Mouse (Mus musculus) embryonic facial prominence, embryonic 11.5 days (tissue): ENCODE measurements around the gene Dock1. TPM values are rescaled to one million over a fixed set of nuclear protein-coding genes. Genes with fewer than 3 reads are reported as not detected.

Experiments used
- ATAC-seq: fragments of 200-750 bp; cut with Nextera tagmentation; replicated peaks from 2 replicates; pipeline ENCODE4 v1.8.0; 2017; ENCODE audit warnings: low read depth; ENCODE audit not compliant: insufficient number of reproducible peaks, low FRiP score, low TSS enrichment
- DNase-seq: peaks from one replicate; pipeline ENCODE4 v3.0.0-alpha.2; 2015; ENCODE audit warnings: low spot score
- H3K27ac ChIP-seq: fragments of 300-500 bp; sonication (generic); replicated peaks from 2 replicates; pipeline ENCODE4 v1.5.1; 2014; ENCODE audit warnings: mild to moderate bottlenecking, low read depth, low read length, control low read depth
- H3K27me3 ChIP-seq: fragments of 300-500 bp; sonication (generic); 2 replicates; pipeline ENCODE4 v1.6.1; 2014; ENCODE audit warnings: mild to moderate bottlenecking, low read length, moderate library complexity, mixed read lengths; ENCODE audit not compliant: control insufficient read depth, insufficient read depth
- H3K36me3 ChIP-seq: fragments of 300-500 bp; sonication (generic); replicated peaks from 2 replicates; pipeline ENCODE4 v1.6.1; 2014; ENCODE audit warnings: low read depth, mild to moderate bottlenecking, low read length, moderate library complexity, mixed read lengths; ENCODE audit not compliant: control insufficient read depth, insufficient read depth
- H3K4me1 ChIP-seq: fragments of 300-500 bp; sonication (generic); 2 replicates; pipeline ENCODE4 v1.6.1; 2014; ENCODE audit warnings: low read length, mixed read lengths; ENCODE audit not compliant: control insufficient read depth, insufficient read depth
- H3K4me2 ChIP-seq: fragments of 300-500 bp; sonication (generic); 2 replicates; pipeline ENCODE4 v1.6.1; 2014; ENCODE audit warnings: low read depth, mild to moderate bottlenecking, control low read depth, low read length, moderate library complexity
- H3K4me3 ChIP-seq: fragments of 300-500 bp; sonication (generic); 2 replicates; pipeline ENCODE4 v1.5.1; 2014; ENCODE audit warnings: low read depth, low read length, control low read depth
- H3K9ac ChIP-seq: fragments of 300-500 bp; sonication (generic); replicated peaks from 2 replicates; pipeline ENCODE4 v1.6.1; 2014; ENCODE audit warnings: mild to moderate bottlenecking, control low read depth, low read length
- H3K9me3 ChIP-seq: fragments of 300-500 bp; sonication (generic); replicated peaks from 2 replicates; pipeline ENCODE4 v1.6.1; 2016; ENCODE audit warnings: mild to moderate bottlenecking, low read length, inconsistent platforms, mixed read lengths; ENCODE audit not compliant: control insufficient read depth
- WGBS: fragments of 180-500 bp; shearing (Covaris S2); extraction: QIAGEN DNeasy Blood & Tissue Kit; methylation state at CpG from one replicate; pipeline ENCODE4 v1.1.7; 2014; 5-methylcytosine and 5-hydroxymethylcytosine counted together
- polyA plus RNA-seq: library from polyadenylated mRNA; unstranded; fragments of >200 nt; fragmentation: Nextera tagmentation; extraction: Ambion mirVana; gene quantifications from 2 replicates; pipeline ENCODE4 v1.2.1, GENCODE M21; 2014

Gene Dock1
- polyA plus RNA-seq, 1 experiment from 2014 or later, result 44.2 TPM

GRCm38 (mm10) chr7:134779761-134780160 is 109.3 kb downstream of the Dock1 start:
- H3K27ac ChIP-seq, result no peak overlapping the region
- 83% methylated on average over 3 of the region's 3 CpGs for WGBS
- no peaks in the 10 kb centered on the region for H3K4me1 ChIP-seq
- no peak overlapping the region for H3K4me3 ChIP-seq
- ATAC-seq (no peak), DNase-seq (no peak)
- H3K27me3 ChIP-seq, result no peaks in the 10 kb centered on the region
- no peak overlapping the region for H3K4me2 ChIP-seq
- H3K9me3 ChIP-seq, result no peaks in the 10 kb centered on the region
- no peak overlapping the region for H3K9ac ChIP-seq
- peaks cover 3% of the 10 kb centered on the region; the same call in 1 of the 2 replicates for H3K36me3 ChIP-seq

GRCm38 (mm10) chr7:134787110-134787509 is 116.7 kb downstream of the Dock1 start:
- DNase-seq (no peak), ATAC-seq (no peak)
- no peak overlapping the region for H3K27ac ChIP-seq
- no peak overlapping the region for H3K9ac ChIP-seq
- H3K4me2 ChIP-seq, result no peak overlapping the region
- WGBS, result 89% methylated on average over 4 of the region's 4 CpGs
- no peaks in the 10 kb centered on the region for H3K27me3 ChIP-seq
- H3K4me1 ChIP-seq, result no peaks in the 10 kb centered on the region
- no peaks in the 10 kb centered on the region for H3K9me3 ChIP-seq
- H3K4me3 ChIP-seq, result no peak overlapping the region
- no peaks in the 10 kb centered on the region for H3K36me3 ChIP-seq

GRCm38 (mm10) chr7:134794889-134795288 is 124.4 kb downstream of the Dock1 start:
- ATAC-seq, result no peak
- H3K4me3 ChIP-seq, result no peak overlapping the region
- H3K36me3 ChIP-seq, result no peaks in the 10 kb centered on the region
- H3K27ac ChIP-seq, result no peak overlapping the region
- no peaks in the 10 kb centered on the region for H3K4me1 ChIP-seq
- no peak for DNase-seq
- H3K9me3 ChIP-seq, result no peaks in the 10 kb centered on the region
- H3K27me3 ChIP-seq, result no peaks in the 10 kb centered on the region
- H3K4me2 ChIP-seq, result no peak overlapping the region
- no peak overlapping the region for H3K9ac ChIP-seq
- WGBS, result 92% methylated on average over 3 of the region's 3 CpGs

DNA sequence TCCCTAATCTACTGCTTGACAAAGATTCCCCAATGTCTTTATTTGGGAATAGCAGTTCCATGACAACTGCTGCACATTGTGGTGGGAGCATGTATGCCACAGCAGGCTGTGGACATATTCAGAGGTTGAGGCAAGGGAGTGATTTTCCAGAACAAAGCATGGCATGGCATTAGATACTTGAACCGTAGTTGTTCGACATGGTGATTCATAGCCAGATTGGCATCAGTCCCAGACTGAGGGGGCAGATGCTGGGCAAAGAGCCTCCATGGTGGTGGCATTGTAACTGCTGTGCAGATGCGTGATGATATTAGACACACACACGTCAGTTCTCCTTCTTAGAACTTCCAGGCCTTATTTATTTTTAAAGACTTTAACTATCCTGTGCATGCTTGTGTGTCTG is 129.6 kb downstream of the Dock1 start:
- 93% methylated on average over 4 of the region's 4 CpGs for WGBS
- Histone ChIP-seq H3K36me3 (no peaks in the 10 kb centered on the region), H3K9me3 (no peaks in the 10 kb centered on the region), H3K27ac (no peak overlapping the region), H3K4me3 (no peak overlapping the region), H3K27me3 (no peaks in the 10 kb centered on the region), H3K4me2 (no peak overlapping the region), H3K9ac (no peak overlapping the region), H3K4me1 (no peaks in the 10 kb centered on the region)
- DNase-seq (no peak), ATAC-seq (no peak)

- Histone ChIP-seq H3K4me2 (no peak overlapping the region), H3K36me3 (no peaks in the 10 kb centered on the region; the same call in 1 of the 2 replicates), H3K27ac (no peak overlapping the region), H3K4me3 (no peak overlapping the region), H3K27me3 (no peaks in the 10 kb centered on the region), H3K9me3 (no peaks in the 10 kb centered on the region), H3K4me1 (no peaks in the 10 kb centered on the region), H3K9ac (no peak overlapping the region)
- ATAC-seq (no peak), DNase-seq (no peak)
- WGBS, result 89% methylated on average over 4 of the region's 4 CpGs
These were observed 134.0 kb downstream of the Dock1 start for GRCm38 (mm10) chr7:134804422-134804821.

DNA sequence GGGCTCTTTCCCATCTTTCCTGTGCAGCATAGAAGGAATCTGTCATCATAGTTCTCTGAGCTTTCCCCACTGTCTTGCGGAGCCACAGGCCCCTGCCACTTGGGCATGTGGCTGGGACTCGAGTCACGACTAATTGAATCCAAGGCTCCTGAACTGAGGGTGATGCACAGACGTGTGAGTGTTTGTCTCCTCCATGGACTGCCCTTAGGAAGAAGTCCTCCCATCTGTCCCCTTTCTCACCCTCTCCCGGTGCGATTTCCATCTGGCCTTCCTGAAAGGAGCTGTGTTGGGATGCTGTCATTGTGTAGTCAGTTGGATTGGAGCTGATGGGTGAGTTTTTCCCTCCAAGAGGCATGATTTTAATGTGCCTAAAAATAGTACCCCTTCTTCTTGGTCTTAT is 136.3 kb downstream of the Dock1 start:
- Histone ChIP-seq H3K36me3 (no peaks in the 10 kb centered on the region; the same call in 1 of the 2 replicates), H3K9ac (no peak overlapping the region), H3K27ac (no peak overlapping the region), H3K4me1 (no peaks in the 10 kb centered on the region), H3K9me3 (no peaks in the 10 kb centered on the region), H3K4me2 (no peak overlapping the region), H3K4me3 (no peak overlapping the region), H3K27me3 (no peaks in the 10 kb centered on the region)
- WGBS, result 83% methylated on average over 6 of the region's 6 CpGs
- DNase-seq (no peak), ATAC-seq (no peak)

GRCm38 (mm10) chr7:134808406-134808805 is 138.0 kb downstream of the Dock1 start:
- H3K27ac ChIP-seq, result no peak overlapping the region
- DNase-seq (no peak), ATAC-seq (no peak)
- H3K36me3 ChIP-seq, result no peaks in the 10 kb centered on the region; the same call in 1 of the 2 replicates
- WGBS, result 91% methylated on average over 2 of the region's 2 CpGs
- H3K9me3 ChIP-seq, result no peaks in the 10 kb centered on the region
- no peak overlapping the region for H3K4me2 ChIP-seq
- H3K27me3 ChIP-seq, result no peaks in the 10 kb centered on the region
- H3K9ac ChIP-seq, result no peak overlapping the region
- H3K4me3 ChIP-seq, result no peak overlapping the region
- H3K4me1 ChIP-seq, result no peaks in the 10 kb centered on the region

DNA sequence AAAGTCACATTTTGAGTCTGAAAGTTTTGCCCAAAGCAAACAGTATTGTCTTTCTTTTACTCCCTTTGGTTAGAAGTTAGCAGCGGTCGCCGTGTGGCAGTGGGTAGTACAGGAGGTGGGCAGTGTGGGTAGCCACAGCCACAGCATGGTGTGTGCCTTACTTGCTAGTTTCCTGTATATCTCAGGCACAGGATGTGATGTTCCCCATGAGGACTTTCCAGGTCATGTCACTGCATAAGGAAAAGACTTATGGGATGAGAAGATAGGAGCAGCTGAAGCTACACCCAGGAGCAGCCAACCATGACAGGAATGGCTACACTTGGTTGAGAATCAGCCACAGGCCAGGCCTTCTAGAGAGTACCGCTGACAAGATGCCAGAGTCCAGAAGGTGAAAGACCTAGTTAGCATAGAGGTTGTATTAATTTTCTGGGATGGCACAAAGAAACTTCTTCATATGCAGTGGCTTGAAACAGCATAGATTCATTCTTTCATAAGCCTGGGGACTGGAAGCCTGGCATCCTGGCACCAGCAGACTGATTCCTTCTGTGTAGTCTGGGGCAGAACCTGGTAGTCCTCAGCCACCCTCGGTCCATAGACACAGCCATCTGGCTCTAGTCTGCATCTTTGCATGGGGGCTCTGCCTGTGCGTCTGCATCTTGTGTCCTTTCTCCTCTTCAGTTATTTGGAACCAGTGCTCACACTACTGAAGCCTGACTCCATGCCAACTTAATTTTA is 139.0 kb downstream of the Dock1 start:
- no peaks in the 10 kb centered on the region for H3K9me3 ChIP-seq
- ATAC-seq, result no peak
- WGBS, result 94% methylated on average over 6 of the region's 6 CpGs

More for the DNA sequence above, 139.0 kb downstream of the Dock1 start:
- H3K4me1 ChIP-seq, result no peaks in the 10 kb centered on the region
- no peaks in the 10 kb centered on the region; the same call in 1 of the 2 replicates for H3K36me3 ChIP-seq
- no peaks in the 10 kb centered on the region for H3K27me3 ChIP-seq
- H3K4me2 ChIP-seq, result no peak overlapping the region
- no peak for DNase-seq
- H3K27ac ChIP-seq, result no peak overlapping the region
- H3K9ac ChIP-seq, result no peak overlapping the region
- H3K4me3 ChIP-seq, result no peak overlapping the region
